Mouse (Mus musculus) myocyte (in vitro differentiated cells): Measurements from ENCODE around the gene Nxnl1.
"Not testable (repeated sequence)": the region's sequence is repeated elsewhere in the genome, so short reads cannot be mapped to it uniquely, and the experiment has no call there.

ENCODE experiments used
- POLR2A ChIP-seq: IDR thresholded peaks from one replicate; pipeline ENCODE4 v1.6.1; 2011; ENCODE audit warnings: low read depth, mild to moderate bottlenecking, control low read depth, moderate library complexity; ENCODE audit not compliant: insufficient read length
- REST ChIP-seq: IDR thresholded peaks from one replicate; pipeline ENCODE4 v1.6.1; 2011; ENCODE audit warnings: mild to moderate bottlenecking, control low read depth, moderate library complexity; ENCODE audit not compliant: insufficient read depth, insufficient read length
- SRF ChIP-seq: IDR thresholded peaks from one replicate; pipeline ENCODE4 v1.6.1; 2011; ENCODE audit warnings: low read depth; ENCODE audit not compliant: control insufficient read depth, insufficient read length
- TCF12 ChIP-seq: IDR thresholded peaks from one replicate; pipeline ENCODE4 v1.6.1; 2011; ENCODE audit warnings: mild to moderate bottlenecking, control low read depth; ENCODE audit not compliant: poor library complexity, insufficient read depth, severe bottlenecking
- TCF3 ChIP-seq: IDR thresholded peaks from one replicate; pipeline ENCODE4 v1.6.1; 2011; ENCODE audit warnings: low read depth, control low read depth; ENCODE audit not compliant: insufficient read length
- USF1 ChIP-seq: IDR thresholded peaks from one replicate; pipeline ENCODE4 v1.6.1; 2011; ENCODE audit warnings: low read depth, mild to moderate bottlenecking, control low read depth, moderate library complexity

- TF ChIP-seq TCF3, SRF, REST, POLR2A, TCF12, USF1: not testable (repeated sequence)
Observed at GRCm38 (mm10) chr8:71519037-71519825, 47.2 kb downstream of the Nxnl1 start.
